Mouse (Mus musculus) testis, postnatal 14 days (tissue): ENCODE measurements around the gene Serp2.

Experiments used
- DNase-seq: peaks from one replicate; pipeline ENCODE4 v3.0.0; 2021; ENCODE audit warnings: low spot score

The Serp2 gene

DNA sequence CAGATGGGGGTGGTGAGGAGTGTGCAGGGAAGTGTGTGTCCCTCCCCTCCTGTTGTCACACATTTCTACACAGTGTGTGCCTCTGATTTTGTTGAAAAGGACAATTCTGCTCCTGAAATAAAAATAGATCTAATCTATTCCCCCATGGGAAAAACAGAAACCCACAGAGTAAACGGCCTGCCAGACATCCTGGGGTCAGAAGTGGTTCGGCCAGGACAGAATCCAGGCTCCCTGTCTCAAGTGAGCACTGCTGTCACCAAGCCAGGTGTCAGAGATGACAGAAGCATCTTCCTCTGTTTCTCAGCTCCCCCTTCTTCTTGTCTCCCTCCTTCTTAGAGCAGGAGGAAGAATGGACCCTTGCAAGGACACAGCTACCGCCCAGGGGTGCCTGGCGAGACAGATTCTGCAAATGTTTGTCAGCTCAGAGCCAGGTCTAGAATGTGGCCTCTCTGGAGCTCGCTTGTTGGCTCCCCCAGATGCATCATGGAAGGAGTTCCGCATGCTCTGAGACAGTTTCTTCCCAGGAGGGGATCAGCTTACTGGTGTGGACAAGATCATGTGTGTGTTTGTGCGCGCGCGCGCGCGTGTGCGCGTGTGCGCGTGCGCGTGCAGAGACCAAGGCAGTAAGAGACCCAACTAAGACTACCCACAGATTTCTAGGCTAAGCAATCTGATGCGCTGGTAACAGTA, 29.5 kb downstream of the Serp2 start:
- no peak for DNase-seq

DNA sequence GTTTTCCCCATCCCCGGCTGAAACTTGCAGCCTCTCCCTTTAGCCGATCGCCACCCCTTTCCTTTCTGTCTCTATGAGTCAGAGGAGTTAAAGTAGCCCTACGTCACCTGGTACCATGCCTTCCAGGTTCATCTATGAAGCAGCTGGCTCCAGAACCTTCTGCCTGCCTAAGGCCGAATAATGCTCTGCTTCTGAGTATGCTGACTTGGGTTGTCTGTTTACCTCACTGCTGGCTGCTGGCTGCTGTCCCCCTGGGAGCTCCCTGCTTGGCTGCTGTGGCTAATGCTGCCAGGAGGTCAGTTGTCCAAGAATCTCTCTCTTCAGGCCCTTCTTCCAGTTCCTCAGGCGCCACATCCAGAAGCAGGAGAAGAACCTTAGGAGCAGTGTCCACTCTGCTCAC, 30.2 kb downstream of the Serp2 start:
- no peak for DNase-seq

DNA sequence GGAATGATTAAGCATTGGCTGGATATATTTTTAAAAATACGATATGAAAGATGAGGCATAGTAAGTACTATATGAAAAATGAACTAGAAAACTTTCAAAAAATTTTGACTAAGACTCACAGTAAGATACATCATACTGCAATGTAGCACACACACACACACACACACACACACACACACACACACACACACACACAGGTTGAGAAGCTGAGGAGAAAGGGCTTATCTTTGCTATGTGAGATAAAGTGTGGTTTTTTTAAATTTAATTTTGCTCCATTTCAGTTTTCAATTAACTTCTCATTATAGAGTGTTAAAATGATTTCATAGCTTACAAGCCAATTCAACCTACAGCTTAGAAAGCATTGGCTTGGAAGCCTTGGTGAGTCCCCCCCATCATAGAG, 33.3 kb downstream of the Serp2 start:
- DNase-seq, result no peak

DNA sequence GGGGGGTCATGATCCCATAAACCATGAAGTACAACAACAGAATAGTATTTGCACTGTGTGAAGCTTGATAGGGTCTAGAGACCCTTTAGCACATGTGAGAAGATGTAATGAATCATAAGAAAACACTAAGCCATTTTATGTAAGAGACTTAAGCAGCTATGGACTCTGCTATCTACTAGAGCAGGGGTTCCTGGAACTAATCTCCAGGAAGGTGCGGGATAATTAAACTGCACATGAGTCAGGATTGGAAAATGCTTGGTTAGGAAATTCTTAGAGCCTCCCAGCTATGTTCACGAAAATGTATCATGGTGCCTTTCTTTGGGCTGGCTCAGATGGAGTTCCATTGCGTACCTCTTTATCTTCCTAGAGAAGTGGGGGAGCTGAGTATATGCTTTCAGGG, 35.4 kb downstream of the Serp2 start:
- no peak for DNase-seq

DNA sequence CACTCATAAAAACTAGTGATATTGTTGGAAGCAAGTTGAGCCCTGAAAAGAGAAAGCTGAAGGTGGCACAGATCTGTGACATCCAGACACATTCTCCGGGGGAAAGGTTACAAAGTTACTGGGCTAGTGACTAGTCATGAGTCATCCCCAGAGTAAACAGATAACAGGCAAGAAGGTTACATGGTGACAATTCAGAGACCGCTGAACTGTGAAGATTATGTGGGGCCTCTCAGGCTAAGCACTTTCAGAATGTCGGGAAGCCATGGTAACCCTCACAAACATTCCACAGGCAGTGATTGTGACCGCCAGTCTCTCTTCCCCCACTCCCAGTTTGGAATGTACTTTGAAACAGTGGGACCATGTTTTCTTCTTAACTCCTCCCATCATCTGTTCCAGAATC, 36.1 kb downstream of the Serp2 start:
- DNase-seq, result peak; percentile 61

DNA sequence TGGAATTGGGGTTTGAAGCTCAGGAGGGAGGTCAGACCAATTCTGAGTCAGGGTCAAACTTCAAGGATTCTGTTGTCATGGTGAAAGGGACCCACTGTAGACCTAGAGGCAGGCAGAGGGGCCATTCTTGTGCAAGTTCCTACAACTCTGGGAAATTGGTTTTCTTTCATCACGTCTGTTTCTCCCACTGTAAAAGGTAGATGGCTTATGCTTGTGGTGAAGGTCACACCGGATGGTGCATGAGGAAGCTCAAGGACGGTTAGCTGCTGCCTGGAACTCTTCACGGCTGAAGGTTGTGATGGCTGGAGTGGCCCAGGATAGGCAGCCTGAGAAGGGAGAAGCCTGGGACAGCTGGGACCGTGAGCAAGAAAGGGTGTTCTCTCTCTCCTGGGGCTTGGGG, 38.5 kb downstream of the Serp2 start:
- DNase-seq, result no peak

DNA sequence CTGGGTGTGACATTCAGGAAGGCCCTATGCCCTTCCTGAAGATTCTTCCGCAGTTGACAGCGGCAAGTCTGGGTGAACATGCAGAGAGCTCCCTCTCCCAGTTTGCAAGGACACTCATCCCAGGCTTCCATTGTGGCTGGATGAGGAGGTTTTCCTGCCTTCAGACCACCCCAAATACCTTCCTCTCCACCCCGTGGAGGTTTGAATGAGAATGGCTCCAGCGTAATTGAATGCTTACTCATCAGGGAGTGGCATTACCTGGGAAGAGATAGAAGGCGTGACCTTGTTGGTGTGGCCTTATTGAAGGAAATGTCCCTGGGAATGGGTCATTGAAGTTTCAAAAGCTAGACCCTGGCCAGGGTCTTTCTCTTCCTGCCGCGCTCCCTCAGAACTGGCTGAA, 41.1 kb downstream of the Serp2 start:
- DNase-seq, result no peak

DNA sequence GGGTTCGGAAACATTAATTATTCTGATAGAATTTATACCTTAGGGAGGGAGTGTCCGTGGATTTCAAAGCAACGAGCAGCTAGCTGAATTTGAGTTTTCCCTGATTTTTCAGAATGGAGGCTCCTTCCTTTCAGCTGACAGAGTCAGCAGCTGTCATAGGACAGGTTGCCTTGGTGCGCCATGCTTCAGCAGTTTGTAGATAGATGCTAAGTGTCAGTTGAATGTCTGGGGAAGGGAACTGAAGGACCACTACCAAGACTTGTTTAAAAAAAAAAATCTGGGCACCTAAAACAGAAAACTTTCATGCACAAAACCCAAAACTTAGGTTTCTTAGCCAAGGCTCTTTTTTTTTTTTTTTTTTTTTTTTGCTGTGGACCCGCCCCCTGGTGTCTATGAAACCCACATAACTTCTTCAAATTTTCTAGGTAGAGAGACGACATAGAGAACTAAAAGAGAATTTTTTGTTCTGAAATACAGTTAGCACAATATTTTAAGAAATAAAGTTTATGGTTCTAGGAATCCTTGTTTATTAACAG, 42.6 kb downstream of the Serp2 start:
- DNase-seq, result no peak

DNA sequence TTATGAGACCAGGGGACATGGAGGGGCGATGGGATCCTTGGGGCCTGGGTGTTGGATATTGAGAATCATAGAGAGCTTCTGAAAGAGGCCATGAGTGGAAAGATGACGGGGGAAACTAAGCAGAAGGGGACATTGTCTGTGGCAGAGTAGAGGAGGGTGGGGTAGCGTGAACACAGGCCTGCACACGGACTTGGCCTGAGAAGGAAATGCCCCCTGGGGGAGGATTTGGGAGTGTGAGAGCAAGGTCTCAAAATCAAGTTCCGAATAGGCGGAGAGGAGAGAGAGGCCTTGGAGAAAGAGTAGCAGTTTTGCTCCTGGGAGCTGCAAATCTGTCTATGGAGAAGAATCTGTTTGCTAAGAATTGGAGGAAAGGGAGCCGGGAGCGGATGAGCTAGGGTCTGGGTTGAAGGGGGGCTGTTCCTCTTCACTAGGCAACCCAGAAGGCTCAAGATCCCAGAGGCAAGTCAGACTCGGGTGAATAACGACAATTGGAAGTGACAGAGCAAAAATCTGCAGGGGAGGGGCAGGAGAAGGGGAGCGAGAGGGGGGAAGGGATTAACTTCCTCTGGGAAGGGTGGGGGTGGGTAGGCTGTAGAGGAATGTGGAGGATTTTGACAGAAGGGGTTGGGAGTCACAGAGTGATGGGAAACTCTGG, 43.2 kb downstream of the Serp2 start:
- DNase-seq, result no peak

DNA sequence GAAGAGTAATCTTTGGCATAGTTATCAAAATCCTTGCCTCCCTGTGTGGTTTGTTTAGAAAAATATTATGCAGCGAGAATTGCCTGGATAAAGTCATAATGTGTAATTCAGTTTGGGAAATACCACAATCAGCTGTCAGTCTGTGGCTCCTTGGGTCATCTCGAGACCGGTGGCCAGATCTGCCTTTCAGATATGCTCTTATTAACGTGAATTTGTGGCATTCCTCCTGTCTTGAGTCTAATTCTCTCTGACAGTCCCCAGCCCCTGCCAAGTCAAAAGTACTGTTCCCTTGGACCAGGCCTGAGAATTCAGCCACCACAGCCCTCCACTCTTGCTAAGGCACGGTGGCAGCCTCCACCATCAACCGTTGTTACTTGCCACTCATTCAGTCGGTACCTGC, 44.7 kb downstream of the Serp2 start:
- DNase-seq, result no peak

DNA sequence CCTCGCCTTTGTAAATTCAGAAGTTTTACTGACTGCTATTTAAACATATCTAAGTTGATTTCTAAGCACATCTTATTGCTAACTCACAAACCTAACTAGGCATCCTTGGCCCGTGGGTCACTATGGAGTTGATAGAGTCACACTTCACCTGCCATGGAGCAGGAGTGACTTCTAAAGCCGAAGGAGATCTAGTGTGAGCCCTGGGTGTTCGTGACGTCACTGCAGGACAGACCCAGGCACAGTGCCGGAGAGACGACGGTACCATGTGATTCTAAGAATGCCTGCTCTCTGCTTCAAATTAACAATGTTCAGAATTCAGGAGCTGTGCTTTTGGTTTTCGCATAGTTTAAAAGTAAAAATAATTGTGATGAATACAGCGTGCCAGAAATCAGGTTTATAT, 48.0 kb downstream of the Serp2 start:
- no peak for DNase-seq

DNA sequence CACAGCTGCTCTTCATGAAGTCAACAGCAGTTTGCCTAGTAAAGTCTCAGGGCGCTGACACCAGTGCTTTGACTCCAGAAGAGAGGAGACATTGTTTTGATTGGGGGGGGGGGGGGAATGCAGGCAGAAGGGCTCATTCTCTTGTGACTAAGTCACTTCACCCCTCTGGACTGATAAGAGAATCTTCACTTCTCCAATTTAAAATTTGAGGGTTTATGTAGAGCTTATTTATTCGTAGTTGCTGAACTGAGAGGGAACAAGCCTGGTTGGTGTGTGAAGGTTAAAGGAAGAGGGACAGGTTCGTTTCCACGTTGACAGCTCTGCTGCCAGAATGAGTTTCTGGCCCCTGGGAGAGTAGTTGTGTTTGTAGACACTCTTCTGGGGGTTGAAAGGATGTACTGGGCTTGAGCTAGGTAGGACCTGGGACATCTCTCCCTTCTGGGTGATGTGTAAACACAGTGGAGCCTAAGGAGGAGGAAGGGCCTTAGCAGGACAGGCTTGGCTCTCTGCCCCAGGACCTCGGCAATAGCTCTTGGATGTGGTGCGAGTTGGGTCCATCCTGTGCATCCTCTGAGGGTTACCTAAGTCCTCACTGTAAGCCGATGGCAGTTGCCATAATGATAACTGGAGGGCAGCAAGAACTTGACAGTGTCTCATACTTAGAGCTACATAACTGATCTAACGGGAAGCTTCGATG, 48.7 kb downstream of the Serp2 start:
- no peak for DNase-seq

DNA sequence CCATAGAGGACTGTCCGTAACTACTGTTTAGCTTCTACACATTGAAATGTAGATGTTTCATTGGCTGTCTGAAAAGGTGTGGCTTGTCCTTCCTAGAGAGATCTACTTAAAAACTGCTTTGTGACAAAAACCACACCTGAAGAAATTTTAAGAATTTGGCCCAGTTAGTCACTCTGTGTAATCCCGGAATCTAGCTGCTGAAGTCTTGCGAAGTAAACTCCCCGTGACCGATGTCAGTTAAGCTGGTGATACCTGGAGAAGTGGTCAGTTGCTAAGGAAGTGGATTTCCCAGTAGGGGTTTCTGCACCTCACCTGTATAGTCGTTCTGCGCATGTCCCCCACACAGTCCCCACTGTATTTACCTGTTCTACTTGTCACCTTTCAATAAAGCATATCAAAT, 49.3 kb downstream of the Serp2 start:
- no peak for DNase-seq

DNA sequence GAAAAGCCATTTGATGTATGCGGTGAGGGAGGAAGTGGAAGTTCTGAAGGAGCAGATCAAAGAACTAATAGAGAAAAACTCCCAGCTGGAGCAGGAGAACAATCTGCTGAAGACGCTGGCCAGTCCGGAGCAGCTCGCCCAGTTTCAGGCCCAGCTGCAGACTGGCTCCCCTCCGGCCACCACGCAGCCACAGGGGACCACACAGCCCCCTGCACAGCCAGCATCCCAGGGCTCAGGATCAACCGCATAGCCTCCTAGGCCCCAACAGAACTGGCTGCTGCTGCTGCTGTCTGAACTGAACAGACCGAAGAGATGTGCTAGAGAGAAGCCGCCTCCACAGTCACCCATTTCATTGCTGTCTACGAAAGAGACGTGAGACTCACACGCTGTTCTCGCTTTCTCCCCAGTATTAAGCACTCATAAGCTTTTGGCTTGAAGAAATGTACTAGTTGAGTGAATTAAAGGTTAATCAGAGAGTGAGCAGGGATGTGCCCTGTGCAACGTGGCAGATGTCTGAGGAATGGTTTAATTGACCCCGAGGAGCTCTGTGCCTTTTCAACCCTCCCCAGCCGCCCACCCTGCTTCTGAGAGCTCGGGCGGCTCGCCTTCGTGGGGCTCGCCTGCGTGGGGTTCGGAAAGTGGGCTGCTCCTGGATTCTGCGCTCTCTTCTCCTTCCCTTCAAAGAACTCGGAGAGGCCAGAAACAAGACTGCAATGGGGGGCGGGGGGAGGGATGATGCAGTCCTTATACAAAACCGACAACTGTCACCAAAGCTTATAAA, 50.1 kb downstream of the Serp2 start:
- no peak for DNase-seq

DNA sequence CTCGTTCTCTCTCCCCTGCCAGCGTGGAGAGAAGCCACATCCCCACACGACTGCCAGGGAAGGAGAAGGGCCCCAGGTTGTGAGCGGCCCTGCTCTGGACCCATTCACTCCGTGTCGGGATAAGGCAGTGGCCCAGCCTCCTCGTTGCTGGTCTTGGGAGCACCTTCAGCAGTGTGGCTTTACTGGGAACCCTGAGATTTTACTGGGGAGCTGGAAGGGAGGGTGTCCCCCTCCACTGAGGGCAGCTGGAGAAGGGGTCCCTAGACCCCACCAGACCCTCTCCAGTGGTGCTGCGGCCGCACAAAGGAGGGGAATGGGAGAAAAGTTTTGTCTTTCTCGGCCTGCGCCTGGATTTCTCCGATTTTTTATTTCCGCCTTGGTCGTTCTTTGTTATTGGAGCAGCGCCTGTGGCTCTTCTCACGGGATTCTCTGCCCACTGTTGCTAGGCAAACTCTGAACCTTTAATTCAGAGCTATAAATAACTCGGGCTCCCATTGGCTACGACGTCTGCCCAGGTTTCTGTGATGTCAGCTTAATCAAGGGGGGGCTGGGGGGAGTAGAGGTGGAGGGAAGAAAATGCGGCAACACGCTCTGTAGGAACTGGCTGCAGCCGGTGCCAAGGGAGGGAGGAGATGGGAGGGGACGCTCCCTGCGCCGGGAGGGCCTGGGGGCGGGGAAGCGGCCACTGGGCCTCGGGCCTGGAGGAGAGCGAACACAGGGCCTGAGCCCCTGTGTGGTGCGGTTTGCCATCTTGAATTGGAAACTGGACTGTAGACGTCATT, 51.1 kb downstream of the Serp2 start:
- peak; percentile 88 for DNase-seq

DNA sequence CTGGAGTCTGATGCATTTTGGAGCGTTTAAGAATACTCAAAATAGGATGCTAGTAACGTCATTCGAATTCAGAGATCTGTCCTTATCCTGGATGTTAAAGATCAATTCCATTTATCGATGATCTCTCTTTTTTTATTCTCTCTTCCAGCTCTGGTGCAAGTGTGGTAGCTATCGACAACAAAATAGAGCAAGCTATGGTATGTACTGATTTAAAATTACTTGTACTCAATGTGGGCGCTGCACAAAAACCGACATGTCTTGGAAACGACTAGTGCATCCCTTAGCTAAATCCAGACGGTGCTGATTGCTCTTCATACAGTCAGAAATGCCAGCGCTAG, 51.6 kb downstream of the Serp2 start:
- DNase-seq, result no peak

DNA sequence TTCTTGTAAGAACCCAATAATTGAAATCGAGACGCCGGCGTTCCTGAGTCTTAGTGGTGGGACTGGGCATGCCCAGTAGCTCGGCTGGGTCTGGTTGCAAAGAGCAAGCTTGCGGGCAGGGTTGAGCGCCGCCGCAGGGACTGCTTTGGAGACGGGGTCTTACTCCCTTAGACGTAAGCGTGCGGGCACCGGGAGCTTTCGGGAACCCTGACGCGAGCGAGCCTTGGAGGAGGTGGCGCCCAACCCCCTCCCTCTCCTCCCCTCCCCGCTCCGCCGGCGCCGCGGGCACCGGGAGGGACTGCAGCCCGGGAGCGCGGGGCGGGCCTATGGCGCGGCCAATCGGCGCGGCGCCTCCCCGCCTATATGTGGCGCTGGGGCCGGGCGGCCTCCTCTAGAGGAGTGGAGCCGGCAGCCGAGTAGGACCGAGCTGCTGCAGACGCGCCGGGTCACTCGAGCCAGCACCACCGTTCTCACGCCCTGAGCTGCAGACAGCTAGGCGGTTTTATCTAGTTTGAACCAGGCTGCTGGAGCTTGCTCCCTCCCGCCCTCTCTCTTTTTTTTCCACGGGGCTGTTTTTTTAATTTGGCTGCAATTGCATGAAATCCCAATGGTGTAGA, 52.5 kb downstream of the Serp2 start:
- peak; percentile 89 for DNase-seq

DNA sequence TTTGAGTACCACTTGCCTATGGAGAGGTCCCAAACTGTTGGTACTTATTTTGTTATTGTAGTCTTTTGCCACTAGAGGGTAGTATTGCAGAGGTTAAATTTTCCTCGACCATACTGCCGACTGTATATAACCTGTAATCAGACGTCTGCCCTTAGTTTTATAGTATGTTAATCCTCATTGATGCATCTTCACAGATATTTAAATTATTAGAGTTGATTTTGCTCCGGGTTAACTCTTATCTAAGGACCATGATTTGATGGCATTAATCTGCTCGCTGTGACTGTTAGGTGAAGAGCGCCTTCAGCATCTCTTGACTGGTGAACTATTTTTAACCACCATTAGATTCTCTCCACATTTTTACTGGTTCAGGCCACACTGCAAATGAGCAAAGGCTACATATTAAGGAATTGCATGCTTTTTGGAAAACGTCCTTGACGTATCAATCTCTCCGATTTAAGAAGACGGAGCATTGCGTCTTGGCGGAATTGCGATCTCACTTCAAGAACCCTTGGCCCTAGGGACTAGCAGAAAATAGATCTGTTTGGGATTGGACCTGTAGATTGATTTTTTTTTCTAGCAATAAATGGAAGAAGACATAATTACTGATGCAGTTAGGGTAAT, 53.3 kb downstream of the Serp2 start:
- DNase-seq, result no peak

DNA sequence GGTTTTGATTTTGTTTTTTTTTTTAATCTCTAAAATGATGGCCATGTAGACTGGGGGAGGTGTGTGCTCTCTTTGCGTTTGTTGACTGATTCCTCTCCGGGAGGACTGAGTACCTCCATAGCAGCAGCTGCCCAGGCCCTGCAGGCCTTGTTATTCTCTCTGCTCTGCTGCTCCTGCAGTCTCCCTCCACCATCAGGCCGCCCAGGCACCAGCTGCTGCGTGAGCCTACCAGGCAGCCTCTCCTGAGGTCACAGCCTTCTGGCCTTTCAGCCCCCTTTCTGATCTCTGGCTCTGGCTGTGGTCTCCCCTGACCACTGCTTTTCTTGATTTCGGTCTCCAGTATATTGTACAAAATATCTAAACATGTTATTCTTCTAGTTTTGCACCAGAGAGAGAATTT, 56.7 kb downstream of the Serp2 start:
- no peak for DNase-seq

DNA sequence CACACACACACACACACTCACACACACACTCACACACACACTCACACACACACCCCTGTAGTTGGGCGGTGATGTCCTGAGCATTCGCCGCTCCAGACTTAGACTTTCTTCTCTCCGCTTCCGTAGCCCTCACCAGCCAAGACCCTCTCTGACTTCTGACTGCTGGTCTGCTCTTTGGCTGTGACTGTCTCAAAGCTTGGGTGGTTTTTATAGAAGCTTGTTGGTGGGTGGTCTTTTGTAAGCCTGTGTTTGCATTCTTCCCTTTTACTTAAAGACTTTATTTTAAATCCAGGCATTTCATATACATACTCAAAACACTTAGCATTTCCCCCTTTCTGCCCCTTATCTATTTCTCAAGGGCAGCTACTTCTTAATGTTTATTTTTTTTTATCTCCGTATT, 57.2 kb downstream of the Serp2 start:
- DNase-seq, result no peak

DNA sequence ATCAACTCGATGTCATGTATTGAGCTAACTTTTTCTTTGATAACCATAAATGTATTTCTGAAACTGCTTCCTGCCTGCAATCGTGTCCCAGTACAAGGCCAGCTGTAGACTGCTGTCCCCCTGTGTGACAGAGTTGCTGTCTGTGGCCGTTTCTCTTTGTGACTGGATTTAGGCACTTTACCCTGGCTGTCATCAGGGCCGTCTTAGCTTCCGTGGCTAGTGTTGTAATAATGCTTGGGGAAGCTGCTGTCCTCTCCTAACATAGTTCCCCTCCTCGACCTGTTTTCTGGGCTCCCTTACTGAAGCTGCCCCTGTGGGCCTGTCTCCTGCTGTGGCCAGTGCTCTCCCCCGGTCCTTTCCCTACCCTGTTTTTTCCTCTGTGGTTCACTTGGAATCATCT, 58.5 kb downstream of the Serp2 start:
- no peak for DNase-seq
